ENCODE assay signal across 19 mouse cellular contexts in the genomic region with DNA sequence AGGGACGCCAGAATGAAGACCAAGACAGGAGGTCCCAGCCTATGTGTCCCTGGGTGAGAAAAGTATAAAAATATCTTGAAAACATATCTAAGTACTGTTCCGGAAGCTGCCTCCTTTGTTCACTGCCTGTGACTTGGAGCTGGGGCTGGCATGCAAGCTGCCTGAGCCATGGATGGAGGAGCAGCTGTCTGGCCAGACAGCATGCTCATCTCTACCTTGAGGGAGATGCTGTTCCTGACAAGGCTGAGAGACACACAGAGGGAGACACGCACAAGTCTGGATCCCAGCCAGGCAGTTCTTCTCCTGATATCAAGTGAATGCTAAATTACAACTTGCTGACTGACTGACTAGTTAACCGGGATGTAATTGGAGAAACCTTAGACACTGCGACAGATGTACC.
"Had no signal": no experiment of that assay in that cellular context is flagged by ENCODE, and none has a peak within 500 bp of the region (broad histone marks: within the 10 kb centered on the region; RNA-seq: fewer than 3 reads in every experiment).

No protein-coding gene starts in this region.

- DNase-seq: kidney, postnatal 10 days; kidney, postnatal 36 days; layer of hippocampus, postnatal 36 days; liver; lung, adult 18-20 months; lung, postnatal 10 days; lung, postnatal 36 days; thymus, adult 18-20 months; thymus, postnatal 36 days had no signal

- H3K27me3 ChIP-seq: kidney, embryonic 15.5 days; limb, embryonic 13.5 days; liver, embryonic 12.5 days; liver, embryonic 15.5 days; lung, embryonic 15.5 days; megakaryocyte, embryonic 14.5 days had no signal

- H3K36me3 ChIP-seq: kidney, embryonic 15.5 days; limb, embryonic 10.5 days; limb, embryonic 13.5 days; liver, embryonic 12.5 days; liver, embryonic 15.5 days; lung, embryonic 15.5 days; midbrain, embryonic 10.5 days had no signal

- H3K4me3 ChIP-seq: kidney, embryonic 15.5 days; left cerebral cortex, adult 2 months; limb, embryonic 10.5 days; limb, embryonic 13.5 days; liver, embryonic 12.5 days; liver, embryonic 15.5 days; lung, embryonic 15.5 days; megakaryocyte, embryonic 14.5 days; midbrain, embryonic 10.5 days had no signal

- H3K4me2 ChIP-seq: kidney, embryonic 15.5 days; limb, embryonic 13.5 days; liver, embryonic 12.5 days; liver, embryonic 15.5 days; lung, embryonic 15.5 days had no signal

- ATAC-seq: liver, embryonic 12.5 days; midbrain, embryonic 16.5 days had no signal

- H3K9me3 ChIP-seq: kidney, embryonic 15.5 days; limb, embryonic 10.5 days; limb, embryonic 13.5 days; liver, embryonic 12.5 days; liver, embryonic 15.5 days; lung, embryonic 15.5 days; midbrain, embryonic 10.5 days had no signal

- H3K9ac ChIP-seq: kidney, embryonic 15.5 days; limb, embryonic 13.5 days; liver, embryonic 12.5 days; liver, embryonic 15.5 days; lung, embryonic 15.5 days had no signal

- H3K27ac ChIP-seq: kidney, embryonic 15.5 days; left cerebral cortex, adult 2 months; limb, embryonic 10.5 days; limb, embryonic 13.5 days; liver, embryonic 12.5 days; liver, embryonic 15.5 days; lung, embryonic 15.5 days; midbrain, embryonic 10.5 days had no signal

- H3K4me1 ChIP-seq: kidney, embryonic 15.5 days; limb, embryonic 10.5 days; limb, embryonic 13.5 days; liver, embryonic 12.5 days; liver, embryonic 15.5 days; lung, embryonic 15.5 days; megakaryocyte, embryonic 14.5 days had no signal
